Mouse (Mus musculus) liver, adult (tissue): ENCODE data around the gene Zfand3.

Source experiments
- GATA4 ChIP-seq: IDR thresholded peaks from 2 replicates; pipeline ENCODE4 v1.6.1; 2014; ENCODE audit warnings: mild to moderate bottlenecking, low read length; ENCODE audit not compliant: insufficient replicate concordance

Gene Zfand3

GRCm38 (mm10) chr17:30004203-30005102, at the start of gene Zfand3:
Gene Zfand3, plus strand, starts transcription at chr17:30004733.
- no peak for TF ChIP-seq GATA4

DNA sequence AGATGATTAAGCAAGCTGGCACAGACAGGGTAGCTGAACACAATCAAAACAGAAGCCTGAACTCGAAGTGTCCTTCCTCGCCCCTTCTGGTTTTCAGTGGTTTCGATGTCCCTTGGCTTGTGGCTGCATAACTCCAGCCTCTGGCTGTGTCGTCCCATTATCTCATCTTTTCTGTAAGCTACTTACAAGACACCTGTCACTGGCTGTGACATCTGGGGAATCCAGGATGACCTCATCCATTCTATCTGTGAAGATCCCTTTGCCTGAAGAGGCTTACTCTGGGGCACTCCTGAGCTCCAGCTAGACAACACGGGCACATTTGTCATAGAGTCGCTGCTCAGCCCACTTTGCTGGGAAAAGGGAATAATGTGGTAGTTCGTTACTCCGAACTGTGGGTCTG, 48.7 kb upstream of the Zfand3 start:
- no peak for TF ChIP-seq GATA4

GRCm38 (mm10) chr17:29963730-29964259, 40.7 kb upstream of the Zfand3 start:
- TF ChIP-seq GATA4: no peak

GRCm38 (mm10) chr17:29965506-29965905, 39.0 kb upstream of the Zfand3 start:
- no peak for TF ChIP-seq GATA4

DNA sequence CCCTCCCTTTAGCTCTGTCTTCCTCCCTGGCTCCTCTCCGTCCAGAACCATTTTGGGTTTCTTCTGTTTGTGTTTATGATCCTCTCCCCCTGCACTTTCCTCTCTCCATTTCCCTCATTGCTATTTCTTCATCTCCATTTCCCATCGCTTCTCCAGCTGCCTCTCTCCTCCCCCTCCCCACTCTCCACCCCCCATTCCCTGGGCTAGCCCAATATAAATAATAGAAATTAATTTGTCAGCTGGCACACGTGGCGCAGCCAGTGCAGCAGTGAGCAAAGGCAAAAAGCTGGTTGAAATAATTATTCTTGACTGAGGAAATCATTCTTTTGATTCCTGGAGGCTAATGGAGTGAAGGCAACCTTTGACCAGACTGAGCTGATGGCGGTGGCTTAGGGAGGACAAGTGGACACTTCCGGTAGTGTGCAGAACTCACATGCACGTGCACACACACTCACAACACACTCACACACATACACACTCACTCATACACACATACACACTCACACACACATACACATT, 34.4 kb upstream of the Zfand3 start, which contains the start of gene Mdga1:
TSS of gene Mdga1 (minus strand) at position 51 of the 519 bp plus-strand sequence.
- TF ChIP-seq GATA4: no peak

GRCm38 (mm10) chr17:29971761-29972432, 32.6 kb upstream of the Zfand3 start:
- no peak for TF ChIP-seq GATA4

DNA sequence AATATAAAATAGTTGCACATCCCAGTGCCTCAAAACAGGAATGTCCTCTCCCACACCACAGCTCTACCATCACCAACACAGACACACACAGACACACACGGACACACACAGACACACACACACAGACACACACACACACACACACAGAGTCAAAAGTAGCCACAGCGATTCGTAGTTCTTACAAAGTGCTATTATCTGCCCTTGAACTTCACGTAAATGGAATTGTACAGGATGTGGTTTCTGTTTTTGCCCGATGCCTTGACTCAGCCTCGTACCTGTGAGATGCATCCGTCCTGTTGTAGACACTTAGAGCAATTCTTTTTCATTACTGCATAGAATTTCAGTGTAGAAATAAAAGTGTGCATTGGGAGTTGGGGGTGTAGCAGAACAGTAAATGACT, 31.3 kb upstream of the Zfand3 start:
- no peak for TF ChIP-seq GATA4

GRCm38 (mm10) chr17:29975731-29976130, 28.8 kb upstream of the Zfand3 start:
- no peak for TF ChIP-seq GATA4

DNA sequence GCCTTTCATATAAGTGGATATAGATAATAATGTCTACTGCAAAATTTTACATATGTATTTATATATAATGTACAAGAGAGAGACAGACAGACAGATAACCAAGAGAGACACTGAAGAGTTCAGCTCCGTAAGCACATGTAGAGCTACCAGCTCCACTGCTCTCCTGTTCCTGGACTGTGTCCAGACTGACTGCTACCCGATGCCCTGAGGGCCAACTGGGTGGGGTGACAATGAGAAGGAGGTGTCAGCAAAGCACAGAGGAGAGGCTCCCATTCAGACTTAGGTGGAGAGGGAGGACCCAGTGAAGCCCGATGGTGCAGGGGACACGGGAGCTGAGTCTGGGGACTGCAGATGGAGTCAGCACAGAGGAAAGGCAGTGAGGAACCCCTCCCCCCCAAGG, 25.5 kb upstream of the Zfand3 start:
- no peak for TF ChIP-seq GATA4

DNA sequence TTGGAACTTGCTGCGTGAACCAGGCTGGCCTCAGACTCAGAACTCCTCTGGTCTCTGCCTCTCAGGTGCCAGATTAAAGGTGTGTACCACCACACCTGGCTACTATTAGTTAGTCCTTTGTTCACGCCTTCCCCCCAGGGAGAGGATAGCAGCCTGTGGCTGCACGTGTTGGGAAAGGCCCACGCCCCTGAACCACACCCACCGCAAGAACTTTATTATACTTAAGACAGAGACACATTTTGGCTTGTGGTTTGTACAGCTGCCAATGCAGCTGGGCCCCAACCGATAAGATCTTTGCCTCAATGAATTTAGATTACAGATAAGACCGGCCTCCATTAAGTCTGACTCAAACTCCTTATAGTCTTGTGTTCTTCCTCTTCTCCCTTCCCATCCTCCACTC, 24.7 kb upstream of the Zfand3 start:
- TF ChIP-seq GATA4: no peak

- TF ChIP-seq GATA4: no peak
Measured at GRCm38 (mm10) chr17:29981568-29981967, 23.0 kb upstream of the Zfand3 start.

GRCm38 (mm10) chr17:29983190-29983589, 21.3 kb upstream of the Zfand3 start:
- TF ChIP-seq GATA4: no peak

- no peak for TF ChIP-seq GATA4
Measured at GRCm38 (mm10) chr17:29984931-29985330, 19.6 kb upstream of the Zfand3 start.

- TF ChIP-seq GATA4: no peak
Measured at GRCm38 (mm10) chr17:29985534-29985933, 19.0 kb upstream of the Zfand3 start.

DNA sequence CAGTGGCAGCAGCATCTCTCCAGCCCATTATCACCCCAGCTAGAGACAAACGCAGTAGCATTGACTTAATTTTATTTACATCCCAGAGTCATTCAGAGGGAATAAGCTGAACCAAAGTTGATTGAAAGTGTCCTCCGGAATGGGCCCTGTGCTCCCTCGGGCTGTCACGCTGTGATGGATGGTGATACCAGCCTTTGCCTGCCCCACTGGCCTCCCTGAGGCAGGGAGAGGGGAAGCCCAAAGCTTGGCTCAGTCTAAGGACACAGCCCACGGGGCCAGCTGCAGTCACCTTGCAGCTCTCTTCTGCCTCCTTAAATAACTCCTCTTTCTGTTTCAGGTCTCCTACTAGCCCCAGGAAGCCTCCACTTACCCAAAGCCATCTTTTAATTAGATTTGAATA, 16.4 kb upstream of the Zfand3 start:
- TF ChIP-seq GATA4: no peak

DNA sequence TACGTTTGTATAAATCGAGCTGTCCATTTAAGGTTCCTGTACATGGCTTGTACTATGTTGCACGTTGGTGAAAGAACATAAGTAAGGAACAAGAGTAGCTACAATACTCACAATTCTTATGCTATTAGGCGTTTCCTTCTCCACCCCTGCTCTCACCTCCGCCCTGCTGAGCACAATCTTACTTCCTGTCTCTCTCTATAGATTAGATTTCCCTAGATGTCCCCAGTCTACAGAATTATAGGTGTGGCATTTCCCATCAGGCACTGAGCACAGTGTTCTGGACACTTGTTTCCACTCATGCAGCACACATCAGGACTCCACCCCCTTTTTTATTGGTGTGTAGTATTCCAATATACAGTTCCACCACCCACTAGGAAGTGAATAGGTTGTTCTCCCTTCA, 14.9 kb upstream of the Zfand3 start:
- TF ChIP-seq GATA4: no peak
